Mouse (Mus musculus) kidney, adult 2 months (tissue): ENCODE data around the gene Cd82.

Experiments used
- CTCF ChIP-seq: fragments of 200-500 bp; conservative IDR thresholded peaks from 2 replicates; pipeline ENCODE4 v1.5.1; 2011; ENCODE audit warnings: low read depth, mild to moderate bottlenecking, control low read depth, low read length, moderate library complexity, mixed read lengths; ENCODE audit not compliant: insufficient read depth, insufficient read length
- POLR2A ChIP-seq: fragments of 200-500 bp; IDR thresholded peaks from one replicate; pipeline ENCODE4 v1.6.1; 2011; ENCODE audit warnings: low read depth, low read length, control low read depth

DNA sequence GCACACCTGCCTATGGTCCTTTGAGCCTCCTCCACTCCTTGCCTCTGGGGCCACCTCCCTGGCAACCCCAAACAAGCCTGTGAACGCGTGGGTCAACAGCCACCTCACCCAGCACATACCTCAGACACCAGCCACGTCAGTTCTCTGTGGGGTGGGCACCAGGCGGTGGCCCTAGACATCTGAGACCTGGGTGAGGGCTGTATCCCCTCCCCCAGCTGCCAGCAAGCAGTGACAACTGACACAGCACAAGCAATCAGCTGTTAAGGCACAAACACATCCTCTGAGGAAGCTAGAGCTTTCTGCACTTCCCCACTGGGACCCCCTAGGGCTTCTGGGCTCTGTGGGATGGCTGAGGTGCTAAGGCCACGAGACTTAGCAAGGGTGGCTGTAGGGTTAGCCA, 14.2 kb downstream of the Cd82 start:
- TF ChIP-seq CTCF (no peak), POLR2A (no peak)
